Mouse (Mus musculus): ENCODE results near the gene Klf5.

GRCm38 (mm10) chr14:99262026-99262425 lies 36.5 kb upstream of the Klf5 start:
- TF ChIP-seq CTCF (IDR thresholded peaks at IDR 0.05; ENCODE audit: low read depth, low read length): no peak
- TF ChIP-seq POLR2A (IDR thresholded peaks at IDR 0.05; ENCODE audit: borderline replicate concordance, low read depth, low read length): no peak
